10 mouse cellular contexts compared by ENCODE assay signal in genomic region chr7:28545048-28545890, GRCm38 (mm10). TPM values are rescaled to one million over a fixed set of nuclear protein-coding genes. Genes with fewer than 3 reads are reported as not detected.
DNase-seq lines count a peak whose midpoint lies in the region; ATAC-seq and TF ChIP-seq lines count a peak whose summit lies in the region.
"Had no signal": no experiment of that assay in that cellular context is flagged by ENCODE, and none has a peak within 500 bp of the region (broad histone marks: within the 10 kb centered on the region; RNA-seq: fewer than 3 reads in every experiment).

No protein-coding gene starts in this region.

- H3K36me3 ChIP-seq in heart, embryonic 15.5 days = no peaks in the 10 kb centered on the region
- H3K36me3 ChIP-seq in MEL (ENCODE audit: control insufficient read depth in 1 of 2, insufficient read depth in 2 of 2, low read length in 2 of 2) = no peaks in the 10 kb centered on the region
- H3K36me3 ChIP-seq in midbrain, embryonic 13.5 days = no peaks in the 10 kb centered on the region
- H3K36me3 ChIP-seq: liver, embryonic 15.5 days had no signal

- TF ChIP-seq EP300 in MEL (IDR thresholded peaks at IDR 0.05; ENCODE audit: low read depth in 1 of 2, low read length in 2 of 2) = no peak

- peaks cover 59% of the 10 kb centered on the region for H3K27me3 ChIP-seq in heart, embryonic 15.5 days
- H3K27me3 ChIP-seq in MEL (ENCODE audit: control insufficient read depth in 1 of 2, insufficient read depth in 2 of 2, low read length in 2 of 2) = no peaks in the 10 kb centered on the region; a peak in 1 of 4 replicates
- H3K27me3 ChIP-seq in midbrain, embryonic 13.5 days = peaks cover 55% of the 10 kb centered on the region

- ATAC-seq in heart, embryonic 15.5 days (replicated peaks; ENCODE audit: insufficient number of reproducible peaks, insufficient read depth, low FRiP score, low read depth) = 0 out of 2 replicates have a peak, but pooled peaks have one; percentile 3
- ATAC-seq in midbrain, embryonic 13.5 days = 0 out of 2 replicates have a peak, but pooled peaks have one; percentile 25
- ATAC-seq in inflammation-experienced regulatory T-cells, adult 6 months = no peak
- ATAC-seq in granulocyte monocyte progenitor cell, adult 5-6 weeks (replicated peaks; ENCODE audit: poor library complexity, severe bottlenecking) = no peak

- H3K27ac ChIP-seq in heart, embryonic 15.5 days = no peak overlapping the region
- H3K27ac ChIP-seq in MEL (ENCODE audit: control insufficient read depth, low read depth, low read length) = no peak overlapping the region
- H3K27ac ChIP-seq in midbrain, embryonic 13.5 days = no peak overlapping the region
- H3K27ac ChIP-seq: liver, embryonic 15.5 days had no signal

- H3K9me3 ChIP-seq in heart, embryonic 15.5 days (replicated peaks) = no peaks in the 10 kb centered on the region
- no peaks in the 10 kb centered on the region for H3K9me3 ChIP-seq in MEL (replicated peaks; ENCODE audit: insufficient read depth, low read length)
- no peaks in the 10 kb centered on the region for H3K9me3 ChIP-seq in midbrain, embryonic 13.5 days
- H3K9me3 ChIP-seq: liver, embryonic 15.5 days had no signal

- H3K4me1 ChIP-seq in heart, embryonic 15.5 days (replicated peaks) = peaks cover 16% of the 10 kb centered on the region
- 0 out of 4 replicates have a peak, but pooled peaks cover 0 to 3% of the 10 kb centered on the region in 2 experiments for H3K4me1 ChIP-seq in MEL (ENCODE audit: control insufficient read depth in 1 of 2, insufficient read depth in 2 of 2, low read length in 2 of 2)
- H3K4me1 ChIP-seq in midbrain, embryonic 13.5 days (replicated peaks) = peaks cover 24% of the 10 kb centered on the region

- intact Hi-C loops in heart, postnatal 10 days (cut with DNase I) = no loop called here
- intact Hi-C loops in heart, postnatal 36 days (cut with DNase I) = no loop called here

- DNase-seq in heart, postnatal 10 days = no peak
- no peak for DNase-seq in MEL (ENCODE audit: low read depth, low spot score)
- DNase-seq in induced T-regulatory cell, adult 2 months (ENCODE audit: low read depth) = peak; percentile 42
- DNase-seq in heart, postnatal 36 days = no peak

- no peak for TF ChIP-seq CTCF in MEL (IDR thresholded peaks at IDR 0.05 in 2 of 3, conservative IDR thresholded peaks at IDR 0.05 in 1 of 3; ENCODE audit: control insufficient read depth in 1 of 3, insufficient read depth in 1 of 3, low read depth in 2 of 3, low read length in 3 of 3, poor library complexity in 1 of 3, severe bottlenecking in 1 of 3)

- no peak overlapping the region for H3K9ac ChIP-seq in heart, embryonic 15.5 days
- no peak overlapping the region for H3K9ac ChIP-seq in MEL (ENCODE audit: control insufficient read depth, low read depth, low read length, poor library complexity, severe bottlenecking)
- H3K9ac ChIP-seq in midbrain, embryonic 13.5 days (replicated peaks) = no peak overlapping the region; the same call in 1 of the 2 replicates
- H3K9ac ChIP-seq: liver, embryonic 15.5 days had no signal

- H3K4me2 ChIP-seq in heart, embryonic 15.5 days = no peak overlapping the region
- H3K4me2 ChIP-seq in midbrain, embryonic 13.5 days (replicated peaks) = no peak overlapping the region

- no peak overlapping the region for H3K4me3 ChIP-seq in heart, embryonic 15.5 days
- H3K4me3 ChIP-seq in MEL (ENCODE audit: control insufficient read depth in 1 of 2, insufficient read depth in 1 of 2, low read depth in 2 of 2, low read length in 2 of 2) = no peak overlapping the region
- no peak overlapping the region for H3K4me3 ChIP-seq in midbrain, embryonic 13.5 days (replicated peaks)
- H3K4me3 ChIP-seq: liver, embryonic 15.5 days had no signal

- no peak for TF ChIP-seq POLR2A in MEL (IDR thresholded peaks at IDR 0.05; ENCODE audit: control insufficient read depth in 1 of 2, insufficient read depth in 1 of 2, low read depth in 1 of 2, low read length in 2 of 2, poor library complexity in 1 of 2)

- 27% methylated on average over 14 of the region's 14 CpGs for WGBS in heart, embryonic 15.5 days
- WGBS in midbrain, embryonic 13.5 days = 24% methylated on average over 14 of the region's 14 CpGs

- TF ChIP-seq RAD21 in MEL (IDR thresholded peaks at IDR 0.05; ENCODE audit: low read depth, low read length) = no peak

- no peaks in the 10 kb centered on the region for H3K79me2 ChIP-seq in MEL (ENCODE audit: control insufficient read depth, insufficient read depth, low read length, poor library complexity)

TF ChIP-seq in MEL, 35 proteins besides CTCF, POLR2A, EP300 and RAD21:
- TF ChIP-seq ZNF384 (IDR thresholded peaks at IDR 0.05; ENCODE audit: low read depth, low read length) (peak; percentile 52), MYC (IDR thresholded peaks at IDR 0.05; ENCODE audit: low read depth, low read length) (no peak)

RNA-seq across cellular contexts. Expression of gene Nccrp1, which starts 1.8 kb away (rescaled TPM):
- polyA plus RNA-seq in heart, embryonic 15.5 days (2015; fragmentation: Nextera tagmentation; extraction: Ambion mirVana) = not detected in 2 replicates
- total RNA-seq in heart, postnatal 10 days (2021) = not detected
- not detected in 2 replicates for total RNA-seq in MEL (2012; rRNA removed)
- not detected for polyA plus RNA-seq in MEL (2012; ENCODE audit: insufficient read depth in 1 of 2, insufficient read length in 2 of 2, low read depth in 1 of 2, low replicate concordance in 2 of 2, missing spikeins in 1 of 2)
- polyA plus RNA-seq in midbrain, embryonic 13.5 days (2015; fragmentation: Nextera tagmentation; extraction: Ambion mirVana) = not detected in 2 replicates
- polyA plus RNA-seq in inflammation-experienced regulatory T-cells, adult 6 months (2017; shearing (Covaris generic)) = 1 to 10 TPM in 1 of 3 experiments, not detected in 2; 1.4 TPM
- not detected in 2 replicates for total RNA-seq in granulocyte monocyte progenitor cell, adult 5-6 weeks (2014; fragmentation: Nextera tagmentation)
- not detected in 2 replicates for total RNA-seq in granulocyte monocyte progenitor cell, adult 5-6 weeks (2017)
- not detected for total RNA-seq in heart, postnatal 36 days (2021)
- total RNA-seq: gastrocnemius, postnatal 4 days had no signal
- polyA plus RNA-seq: liver, embryonic 15.5 days had no signal

RNA-seq across cellular contexts. Expression of gene Sycn, which starts 4.6 kb away (rescaled TPM):
- polyA plus RNA-seq in heart, embryonic 15.5 days (2015; fragmentation: Nextera tagmentation; extraction: Ambion mirVana) = not detected in 2 replicates
- total RNA-seq in heart, postnatal 10 days (2021) = not detected
- not detected in 2 replicates for total RNA-seq in MEL (2012; rRNA removed)
- not detected for polyA plus RNA-seq in MEL (2012; ENCODE audit: insufficient read depth in 1 of 2, insufficient read length in 2 of 2, low read depth in 1 of 2, low replicate concordance in 2 of 2, missing spikeins in 1 of 2)
- not detected in 2 replicates for polyA plus RNA-seq in midbrain, embryonic 13.5 days (2015; fragmentation: Nextera tagmentation; extraction: Ambion mirVana)
- polyA plus RNA-seq in inflammation-experienced regulatory T-cells, adult 6 months (2017; shearing (Covaris generic)) = not detected
- not detected in 2 replicates for total RNA-seq in granulocyte monocyte progenitor cell, adult 5-6 weeks (2014; fragmentation: Nextera tagmentation)
- not detected in 2 replicates for total RNA-seq in granulocyte monocyte progenitor cell, adult 5-6 weeks (2017)
- total RNA-seq in heart, postnatal 36 days (2021) = not detected
- total RNA-seq: gastrocnemius, postnatal 4 days had no signal
- polyA plus RNA-seq: liver, embryonic 15.5 days had no signal

RNA-seq across cellular contexts. Expression of gene Ifnl3, which starts 22.6 kb away (rescaled TPM):
- not detected in 2 replicates for polyA plus RNA-seq in heart, embryonic 15.5 days (2015; fragmentation: Nextera tagmentation; extraction: Ambion mirVana)
- total RNA-seq in heart, postnatal 10 days (2021) = not detected
- total RNA-seq in MEL (2012; rRNA removed) = not detected in 2 replicates
- polyA plus RNA-seq in MEL (2012; ENCODE audit: insufficient read depth in 1 of 2, insufficient read length in 2 of 2, low read depth in 1 of 2, low replicate concordance in 2 of 2, missing spikeins in 1 of 2) = not detected
- polyA plus RNA-seq in midbrain, embryonic 13.5 days (2015; fragmentation: Nextera tagmentation; extraction: Ambion mirVana) = not detected in 2 replicates
- not detected for polyA plus RNA-seq in inflammation-experienced regulatory T-cells, adult 6 months (2017; shearing (Covaris generic))
- not detected in 2 replicates for total RNA-seq in granulocyte monocyte progenitor cell, adult 5-6 weeks (2014; fragmentation: Nextera tagmentation)
- total RNA-seq in granulocyte monocyte progenitor cell, adult 5-6 weeks (2017) = not detected in 2 replicates
- total RNA-seq in heart, postnatal 36 days (2021) = not detected
- total RNA-seq: gastrocnemius, postnatal 4 days had no signal
- polyA plus RNA-seq: liver, embryonic 15.5 days had no signal

RNA-seq across cellular contexts. Expression of gene Ifnl2, which starts 35.0 kb away (rescaled TPM):
- not detected in 2 replicates for polyA plus RNA-seq in heart, embryonic 15.5 days (2015; fragmentation: Nextera tagmentation; extraction: Ambion mirVana)
- not detected for total RNA-seq in heart, postnatal 10 days (2021)
- total RNA-seq in MEL (2012; rRNA removed) = not detected in 2 replicates
- not detected for polyA plus RNA-seq in MEL (2012; ENCODE audit: insufficient read depth in 1 of 2, insufficient read length in 2 of 2, low read depth in 1 of 2, low replicate concordance in 2 of 2, missing spikeins in 1 of 2)
- polyA plus RNA-seq in midbrain, embryonic 13.5 days (2015; fragmentation: Nextera tagmentation; extraction: Ambion mirVana) = not detected in 2 replicates
- not detected for polyA plus RNA-seq in inflammation-experienced regulatory T-cells, adult 6 months (2017; shearing (Covaris generic))
- not detected in 2 replicates for total RNA-seq in granulocyte monocyte progenitor cell, adult 5-6 weeks (2014; fragmentation: Nextera tagmentation)
- not detected in 2 replicates for total RNA-seq in granulocyte monocyte progenitor cell, adult 5-6 weeks (2017)
- total RNA-seq in heart, postnatal 36 days (2021) = not detected
- total RNA-seq: gastrocnemius, postnatal 4 days had no signal
- polyA plus RNA-seq: liver, embryonic 15.5 days had no signal

RNA-seq across cellular contexts. Expression of gene Samd4b, which starts 52.7 kb away (rescaled TPM):
- 17.9 and 25.6 TPM in 2 replicates for polyA plus RNA-seq in heart, embryonic 15.5 days (2015; fragmentation: Nextera tagmentation; extraction: Ambion mirVana)
- 10 to 100 TPM; 37.7 to 40.4 TPM for total RNA-seq in heart, postnatal 10 days (2021)
- 6.4 and 7.2 TPM in 2 replicates for total RNA-seq in MEL (2012; rRNA removed)
- 10 to 100 TPM in 1 of 2 experiments, not detected in 1; 45.9 TPM for polyA plus RNA-seq in MEL (2012; ENCODE audit: insufficient read depth in 1 of 2, insufficient read length in 2 of 2, low read depth in 1 of 2, low replicate concordance in 2 of 2, missing spikeins in 1 of 2)
- polyA plus RNA-seq in midbrain, embryonic 13.5 days (2015; fragmentation: Nextera tagmentation; extraction: Ambion mirVana) = 20.0 and 25.7 TPM in 2 replicates
- polyA plus RNA-seq in inflammation-experienced regulatory T-cells, adult 6 months (2017; shearing (Covaris generic)) = 1 to 10 TPM; 6.4 to 9.8 (median 8.2) TPM
- total RNA-seq in granulocyte monocyte progenitor cell, adult 5-6 weeks (2014; fragmentation: Nextera tagmentation) = 17.5 and 25.0 TPM in 2 replicates
- 3.4 and 3.9 TPM in 2 replicates for total RNA-seq in granulocyte monocyte progenitor cell, adult 5-6 weeks (2017)
- 10 to 100 TPM; 20.5 to 24.5 TPM for total RNA-seq in heart, postnatal 36 days (2021)

Comparison
In these comparisons a context has a peak if more than half of its experiments do, and no peak if none do; other contexts are left out.
1. ATAC-seq: peak in heart, embryonic 15.5 days (single experiment) and midbrain, embryonic 13.5 days (single experiment); none in inflammation-experienced regulatory T-cells, adult 6 months (single experiment) and granulocyte monocyte progenitor cell, adult 5-6 weeks (single experiment).